Mouse (Mus musculus) heart, adult 2 months (tissue): Measurements from ENCODE around the gene Cyp4a30b.

Experiments
- CTCF ChIP-seq: fragments of 200-600 bp; IDR thresholded peaks from 2 replicates; pipeline ENCODE4 v1.8.1; 2022; ENCODE audit warnings: antibody characterized with exemption, mild to moderate bottlenecking, moderate library complexity
- EP300 ChIP-seq: fragments of 200-500 bp; IDR thresholded peaks from 2 replicates; pipeline ENCODE4 v1.6.1; 2011; ENCODE audit warnings: low read depth, low read length, control low read depth; ENCODE audit not compliant: insufficient read depth
- POLR2A ChIP-seq: fragments of 200-500 bp; IDR thresholded peaks from 2 replicates; pipeline ENCODE4 v1.6.1; 2011; ENCODE audit warnings: mild to moderate bottlenecking, low read depth, low read length, control low read depth; ENCODE audit not compliant: insufficient read depth

- TF ChIP-seq POLR2A (no peak), CTCF (no peak), EP300 (no peak)
These were observed 67.0 kb downstream of the Cyp4a30b start for GRCm38 (mm10) chr4:115519444-115519843.
